Mouse (Mus musculus): Measurements from ENCODE around the gene Zbtb17.

GRCm38 (mm10) chr4:141474431-141474830 lies 30.0 kb downstream of the Zbtb17 start:
- TF ChIP-seq POLR2A (IDR thresholded peaks at IDR 0.05; ENCODE audit: extremely low read depth, insufficient read depth, low read length) (no peak), CTCF (IDR thresholded peaks at IDR 0.05; ENCODE audit: extremely low read depth, insufficient read depth, low read length) (no peak)

Measured in cortical plate, adult 2 months (tissue).